Mouse (Mus musculus): ENCODE measurements around the gene Jmjd7. TPM values are rescaled to one million over a fixed set of nuclear protein-coding genes. Genes with fewer than 3 reads are reported as not detected.

Gene Jmjd7
- 10 to 100 TPM; 12.2 to 13.6 TPM for total RNA-seq (2021)

DNA sequence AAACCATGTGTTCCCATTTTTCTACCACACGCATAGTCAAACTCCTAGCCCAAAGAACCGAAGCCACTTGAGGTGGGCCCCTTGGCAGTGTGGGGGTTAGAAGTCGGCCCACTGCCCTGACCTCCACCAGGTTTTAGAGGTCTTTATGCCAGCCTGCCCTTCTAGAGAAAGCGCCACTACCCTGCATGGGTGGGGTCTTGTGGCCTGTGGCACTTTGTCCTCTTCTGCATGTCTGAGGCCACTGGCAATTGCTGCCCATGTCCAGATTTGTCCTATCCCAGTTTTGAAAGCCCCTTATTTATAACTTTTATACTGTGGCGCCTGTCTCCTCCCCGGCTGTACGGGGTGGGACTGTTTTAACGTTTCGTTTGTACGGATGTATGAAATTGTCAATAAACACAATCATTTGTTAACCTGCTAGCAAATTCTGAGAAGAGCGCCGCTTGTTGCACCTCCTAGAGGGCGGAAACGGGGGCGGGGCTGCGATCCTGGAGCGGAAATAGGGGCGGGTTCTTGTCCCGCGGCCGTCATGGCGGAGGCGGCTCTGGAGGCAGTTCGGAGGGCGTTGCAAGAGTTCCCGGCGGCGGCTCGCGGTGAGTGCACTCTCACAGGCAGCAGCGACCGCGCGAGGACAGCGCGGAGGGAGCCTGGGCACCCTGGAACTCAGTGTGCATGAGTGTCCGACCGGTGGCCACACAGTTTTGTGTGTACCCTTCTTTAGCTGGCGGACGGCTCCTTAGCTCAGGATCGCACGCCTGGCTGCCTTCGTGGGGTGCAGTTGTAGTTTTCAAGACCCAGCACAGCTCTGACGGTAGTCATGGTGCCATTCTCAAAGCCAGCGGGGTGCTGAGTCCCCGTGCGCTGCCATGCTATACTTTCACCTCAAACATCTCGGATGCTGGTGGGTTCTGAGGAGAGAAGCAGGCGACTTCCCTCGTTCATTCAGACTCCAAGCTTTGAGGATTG lies at the start of gene Jmjd7, which contains the start of gene Gm28042:
Jmjd7 (plus strand) TSS at position 500 of the 966 bp plus-strand sequence.
Gm28042 (plus strand) TSS at position 510 of the 966 bp plus-strand sequence.
- DNase-seq, result peak; percentile 95

- DNase-seq, result no peak
Observed at GRCm38 (mm10) chr2:119980343-119980986, 46.8 kb upstream of the Jmjd7 start.

GRCm38 (mm10) chr2:119981631-119982030 lies 45.7 kb upstream of the Jmjd7 start:
- no peak for DNase-seq

- DNase-seq, result no peak
Observed at GRCm38 (mm10) chr2:119985871-119986270, 41.4 kb upstream of the Jmjd7 start.

DNA sequence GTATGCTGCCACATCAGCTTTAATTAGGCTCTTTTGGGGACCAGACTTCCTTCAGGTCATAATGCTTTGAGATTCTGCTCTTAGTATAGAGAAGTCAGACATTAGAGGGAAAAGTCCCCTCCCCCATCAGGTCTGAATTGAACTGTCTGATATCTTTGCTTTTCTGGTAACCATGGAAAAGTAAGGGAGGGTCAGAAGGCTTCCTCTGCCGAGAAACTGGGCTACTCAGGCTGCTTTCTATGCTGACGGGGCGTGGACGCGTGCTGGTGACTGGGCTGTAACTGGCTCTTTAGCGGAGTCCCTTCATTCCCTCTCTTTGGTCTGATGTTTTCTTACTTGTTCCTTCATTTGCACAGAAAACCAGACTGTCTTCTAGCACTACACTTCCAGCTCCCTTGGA lies 40.9 kb upstream of the Jmjd7 start:
- DNase-seq, result peak; percentile 25

GRCm38 (mm10) chr2:119987441-119987840 lies 39.8 kb upstream of the Jmjd7 start:
- no peak for DNase-seq

DNA sequence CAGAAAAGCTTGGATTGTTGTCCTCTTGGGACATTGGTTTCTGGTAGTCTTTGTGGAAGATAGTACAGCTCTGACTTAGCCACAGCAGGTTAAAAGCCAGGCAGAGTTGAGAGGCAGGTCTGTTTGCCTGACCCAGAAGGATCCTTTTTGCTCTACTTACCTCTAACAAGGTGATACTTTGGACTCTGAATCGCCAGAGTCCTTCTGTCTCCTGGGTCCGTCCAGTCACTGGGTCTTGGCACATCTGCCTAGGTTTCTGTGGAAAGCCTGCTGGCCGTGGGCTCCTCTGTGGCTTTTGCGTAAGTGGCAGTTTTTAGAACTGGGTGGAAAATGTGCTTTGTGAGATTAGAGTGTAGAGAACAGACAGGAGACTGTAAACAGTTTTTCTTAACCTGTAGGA lies 38.3 kb upstream of the Jmjd7 start:
- no peak for DNase-seq

DNA sequence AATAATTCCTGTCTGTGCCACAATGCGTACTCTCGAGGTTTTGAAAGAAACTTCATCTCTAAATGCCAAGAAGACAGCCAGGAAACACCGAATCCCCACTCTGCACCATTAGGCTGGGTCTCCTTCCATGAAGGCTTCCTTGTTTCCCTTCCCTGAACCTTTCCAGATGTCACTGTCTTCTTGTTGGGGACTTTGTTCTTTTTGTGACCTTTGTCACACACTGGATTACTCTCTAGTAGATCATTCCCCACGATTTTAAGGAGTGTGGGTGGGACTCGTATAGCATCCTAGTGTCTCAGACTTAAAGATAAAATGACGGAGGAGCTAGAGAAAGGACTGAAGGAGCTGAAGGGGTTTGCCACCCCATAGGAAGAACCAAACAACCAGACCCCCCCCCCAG lies 36.4 kb upstream of the Jmjd7 start:
- no peak for DNase-seq

GRCm38 (mm10) chr2:119992349-119992748 lies 34.9 kb upstream of the Jmjd7 start:
- DNase-seq, result no peak

- DNase-seq, result no peak
Observed at GRCm38 (mm10) chr2:119993515-119993914, 33.8 kb upstream of the Jmjd7 start.

- no peak for DNase-seq
Observed at GRCm38 (mm10) chr2:119994839-119995238, 32.4 kb upstream of the Jmjd7 start.

- peak; percentile 49 for DNase-seq
Observed at GRCm38 (mm10) chr2:119995391-119996281, 31.6 kb upstream of the Jmjd7 start.

DNA sequence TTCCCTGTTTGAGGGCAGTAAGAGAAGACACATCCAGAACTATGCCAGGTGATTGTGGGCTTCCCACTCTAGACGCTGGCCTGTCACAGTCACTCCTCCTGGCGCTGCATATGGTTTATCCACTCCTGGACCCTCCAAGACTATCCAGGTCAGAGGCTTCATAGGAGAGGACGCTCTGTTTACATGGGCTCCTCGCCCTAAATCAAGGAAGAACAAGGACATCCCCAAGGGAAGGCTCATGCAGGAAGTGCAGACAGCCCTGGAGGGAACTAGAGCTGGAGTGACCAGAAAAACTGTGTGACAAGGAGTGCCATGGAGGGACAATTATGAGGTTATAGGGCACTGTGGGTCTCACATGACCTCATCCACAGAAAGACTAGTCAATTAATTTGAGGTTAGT lies 29.9 kb upstream of the Jmjd7 start:
- no peak for DNase-seq

DNA sequence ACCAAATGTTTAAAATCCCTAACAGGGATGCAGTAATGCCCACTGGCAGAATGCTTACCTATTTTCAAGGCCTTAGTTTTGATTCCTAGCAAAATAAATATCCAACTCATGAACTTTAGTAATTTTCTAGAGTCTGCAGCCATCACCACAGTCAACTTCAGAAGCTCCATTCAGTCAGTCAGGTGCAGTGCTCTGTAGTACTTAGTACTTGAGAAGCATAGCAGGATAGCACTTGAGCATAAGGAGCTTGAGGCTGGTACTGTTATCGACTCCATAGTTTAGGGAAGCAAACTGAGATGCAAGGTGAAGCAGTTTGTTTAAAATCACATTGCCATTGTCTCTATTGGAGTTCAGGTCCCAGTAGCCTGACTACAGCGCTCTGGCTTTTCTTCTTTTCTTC lies 27.6 kb upstream of the Jmjd7 start:
- no peak for DNase-seq

- DNase-seq, result no peak
Observed at GRCm38 (mm10) chr2:120000882-120001584, 26.2 kb upstream of the Jmjd7 start.

GRCm38 (mm10) chr2:120001956-120002355 lies 25.3 kb upstream of the Jmjd7 start:
- DNase-seq, result no peak

DNA sequence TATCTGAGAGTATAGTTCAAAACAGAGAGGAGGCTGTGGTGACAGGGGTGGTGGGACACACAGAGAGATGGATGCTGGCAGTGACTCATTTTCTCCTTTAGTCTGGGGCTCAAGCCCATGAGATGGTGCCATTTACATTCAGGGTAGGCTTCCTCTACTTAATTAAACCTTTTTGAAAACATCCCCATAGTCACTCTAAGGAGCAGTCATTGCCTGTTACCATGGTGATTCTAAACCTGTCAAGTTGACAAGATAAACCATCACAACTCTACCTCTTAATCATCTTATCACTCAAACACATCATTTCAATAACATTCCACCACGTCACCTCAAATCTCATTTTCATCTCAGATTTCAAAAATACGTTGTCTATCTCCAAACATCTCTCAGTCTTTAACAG lies 23.3 kb upstream of the Jmjd7 start:
- DNase-seq, result no peak

GRCm38 (mm10) chr2:120006696-120007095 lies 20.6 kb upstream of the Jmjd7 start:
- DNase-seq, result no peak

DNA sequence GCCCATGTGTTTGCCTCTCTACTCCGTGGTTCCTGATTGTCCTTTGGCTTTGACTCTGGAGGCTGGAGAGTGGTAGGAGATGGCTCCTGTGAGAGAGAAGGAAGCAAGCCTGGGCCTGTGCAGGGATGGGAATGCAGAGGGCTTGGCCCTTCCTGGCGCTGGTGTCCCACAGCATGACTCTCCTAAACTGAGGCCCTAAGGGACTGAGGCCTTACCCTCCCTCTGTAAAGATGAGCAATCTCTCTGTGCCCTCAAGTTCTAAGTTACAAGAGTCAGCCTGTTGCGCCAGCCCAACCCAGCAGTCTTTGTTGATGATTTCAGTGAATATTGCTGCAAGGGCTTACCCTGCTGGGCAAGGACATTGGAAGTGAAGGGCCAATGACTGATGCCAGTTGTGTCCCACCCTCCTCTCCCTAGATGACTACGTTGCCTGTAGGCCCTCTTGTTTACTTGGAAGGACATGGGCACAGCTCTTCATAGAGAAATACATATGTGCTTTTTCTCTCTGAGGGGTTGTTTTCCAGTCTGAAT lies 19.5 kb upstream of the Jmjd7 start:
- DNase-seq, result no peak

DNA sequence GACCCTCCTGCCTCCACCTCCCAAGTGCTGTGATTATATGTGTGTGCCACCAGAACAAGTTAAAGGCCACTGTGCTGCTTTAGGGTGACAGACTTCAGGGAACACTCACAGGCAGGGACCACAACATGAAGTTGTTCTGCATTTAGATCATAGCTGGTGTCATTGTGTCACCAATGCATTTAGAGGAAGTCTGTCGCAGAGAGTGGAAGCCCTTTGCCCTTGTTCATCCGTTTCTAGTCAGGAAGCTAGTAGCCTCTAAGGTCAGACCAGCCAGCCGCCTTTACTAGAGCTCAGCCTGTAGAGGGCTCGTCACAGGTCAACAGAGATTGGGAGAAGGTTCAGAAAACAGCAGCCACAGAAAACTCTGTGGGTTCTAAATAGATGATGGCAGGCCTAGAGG lies 18.6 kb upstream of the Jmjd7 start:
- DNase-seq, result no peak

GRCm38 (mm10) chr2:120011462-120012200 lies 15.7 kb upstream of the Jmjd7 start:
- DNase-seq, result peak; percentile 71
